In genomic region chr8:123474549-123474948, GRCm38 (mm10) we compare ENCODE assay signal across 7 mouse cellular contexts. TPM values are rescaled to one million over a fixed set of nuclear protein-coding genes. Genes with fewer than 3 reads are reported as not detected.
A peak's percentile ranks its signal among the peaks of the same experiment; 100 is the strongest.
DNase-seq lines count a peak whose midpoint lies in the region; ATAC-seq and TF ChIP-seq lines count a peak whose summit lies in the region.
"Not testable (repeated sequence)": the region's sequence is repeated elsewhere in the genome, so short reads cannot be mapped to it uniquely, and the experiment has no call there.
"Had no signal": no experiment of that assay in that cellular context is flagged by ENCODE, and none has a peak within 500 bp of the region (broad histone marks: within the 10 kb centered on the region; RNA-seq: fewer than 3 reads in every experiment).

No protein-coding gene starts in this region.

- peak; percentile 33 for DNase-seq in CH12.LX (ENCODE audit: extremely low read depth)
- not testable (repeated sequence) for DNase-seq in liver, embryonic 11.5 days (ENCODE audit: low spot score)
- DNase-seq in splenic B cell, adult 2 months (ENCODE audit: low read depth, low spot score) = peak; percentile 8

- peaks cover 15 to 31% of the 10 kb centered on the region in 2 experiments for H3K4me1 ChIP-seq in CH12.LX (ENCODE audit: control insufficient read depth in 1 of 2, insufficient read depth in 2 of 2)
- H3K4me1 ChIP-seq in heart, embryonic 13.5 days = peaks cover 18% of the 10 kb centered on the region
- H3K4me1 ChIP-seq in liver, embryonic 11.5 days (replicated peaks; ENCODE audit: control insufficient read depth, insufficient read depth, low read length) = peaks cover 19% of the 10 kb centered on the region
- peaks cover 35% of the 10 kb centered on the region for H3K4me1 ChIP-seq in liver, embryonic 15.5 days (replicated peaks)

- TF ChIP-seq RAD21 in CH12.LX (IDR thresholded peaks at IDR 0.05; ENCODE audit: low read depth, low read length) = not testable (repeated sequence)

- peaks cover 12% of the 10 kb centered on the region for H3K79me2 ChIP-seq in CH12.LX (replicated peaks; ENCODE audit: control insufficient read depth, extremely low read depth, insufficient read depth, poor library complexity, severe bottlenecking)

- TF ChIP-seq EP300 in CH12.LX (IDR thresholded peaks at IDR 0.05; ENCODE audit: low read length) = peak; percentile 50

- TF ChIP-seq POLR2A in CH12.LX (IDR thresholded peaks at IDR 0.05; ENCODE audit: low read depth, low read length) = 0 out of 2 replicates have a peak, but pooled peaks have one; percentile 18

- not testable (repeated sequence) for H3K27me3 ChIP-seq in CH12.LX (replicated peaks); liver, embryonic 11.5 days (replicated peaks; ENCODE audit: control insufficient read depth, insufficient read depth, low read length); liver, embryonic 15.5 days; splenic B cell, adult 2 months (ENCODE audit: control insufficient read depth, insufficient read depth, low read length, poor library complexity, severe bottlenecking)
- H3K27me3 ChIP-seq in heart, embryonic 13.5 days (replicated peaks) = peaks cover 13% of the 10 kb centered on the region

- H3K36me3 ChIP-seq in CH12.LX (replicated peaks in 1 of 2; ENCODE audit: control insufficient read depth in 1 of 2, insufficient read depth in 1 of 2, low read length in 1 of 2); heart, embryonic 13.5 days; liver, embryonic 11.5 days (ENCODE audit: control insufficient read depth, insufficient read depth, low read length); liver, embryonic 15.5 days (replicated peaks); splenic B cell, adult 2 months (ENCODE audit: control insufficient read depth, insufficient read depth, low read length, poor library complexity, severe bottlenecking): not testable (repeated sequence)

- H3K4me2 ChIP-seq in CH12.LX (ENCODE audit: insufficient read depth, low read depth, poor library complexity, severe bottlenecking) = peak overlapping the region; percentile 72
- H3K4me2 ChIP-seq in heart, embryonic 13.5 days; liver, embryonic 11.5 days: not testable (repeated sequence)
- peak overlapping the region; percentile 10; the same call in 1 of the 2 replicates for H3K4me2 ChIP-seq in liver, embryonic 15.5 days

- not testable (repeated sequence) for H3K4me3 ChIP-seq in CH12.LX (replicated peaks in 1 of 3; ENCODE audit: low read depth in 2 of 3, low read length in 2 of 3, poor library complexity in 1 of 3); heart, embryonic 13.5 days; liver, embryonic 11.5 days (ENCODE audit: low read depth, low read length); liver, embryonic 15.5 days (replicated peaks)

- in situ Hi-C loops in CH12.LX (cut with MboI; ENCODE audit: low pct_ligation_motif_present, low pct_unique_long_range_greater_than_20kb, low sequenced_read_pairs) = not testable (repeated sequence)

- not testable (repeated sequence) for TF ChIP-seq CTCF in CH12.LX (conservative IDR thresholded peaks at IDR 0.05 in 1 of 2, IDR thresholded peaks at IDR 0.05 in 1 of 2; ENCODE audit: low read depth in 2 of 2, low read length in 2 of 2)

- H3K27ac ChIP-seq in CH12.LX (ENCODE audit: insufficient read depth, low read depth); heart, embryonic 13.5 days (replicated peaks); liver, embryonic 11.5 days (ENCODE audit: low read depth, low read length); liver, embryonic 15.5 days (replicated peaks): not testable (repeated sequence)

- H3K9me3 ChIP-seq in CH12.LX (replicated peaks; ENCODE audit: low read length); heart, embryonic 13.5 days; liver, embryonic 11.5 days (ENCODE audit: control insufficient read depth, low read length); liver, embryonic 15.5 days (replicated peaks): not testable (repeated sequence)

- 0 out of 2 replicates have a peak overlapping the region, but pooled peaks have one; percentile 25 for H3K9ac ChIP-seq in CH12.LX (ENCODE audit: insufficient read depth, low read depth)
- H3K9ac ChIP-seq in heart, embryonic 13.5 days = 0 out of 2 replicates have a peak overlapping the region, but pooled peaks have one; percentile 33
- 0 out of 2 replicates have a peak overlapping the region, but pooled peaks have one; percentile 12 for H3K9ac ChIP-seq in liver, embryonic 11.5 days (ENCODE audit: low read depth, low read length)
- not testable (repeated sequence) for H3K9ac ChIP-seq in liver, embryonic 15.5 days

- WGBS in heart, embryonic 13.5 days = 55% methylated on average over 5 of the region's 5 CpGs
- 52% methylated on average over 5 of the region's 5 CpGs for WGBS in liver, embryonic 11.5 days
- WGBS in liver, embryonic 15.5 days (ENCODE audit: insufficient replicate concordance) = 20% methylated on average over 5 of the region's 5 CpGs

- ATAC-seq in heart, embryonic 13.5 days (ENCODE audit: extremely low read depth, insufficient number of reproducible peaks, low FRiP score, low TSS enrichment); liver, embryonic 11.5 days (replicated peaks; ENCODE audit: low FRiP score); liver, embryonic 15.5 days (ENCODE audit: insufficient read depth): not testable (repeated sequence)

- dilution Hi-C loops in CH12.LX (cut with MboI; ENCODE audit: extremely low pct_ligation_motif_present, extremely low pct_unique_long_range_greater_than_20kb, low sequenced_read_pairs) = not testable (repeated sequence)

TF ChIP-seq in CH12.LX, 34 proteins besides CTCF, POLR2A, EP300 and RAD21:
- TF ChIP-seq TCF12 (IDR thresholded peaks at IDR 0.05; ENCODE audit: low read depth, low read length) (peak; percentile 66), IRF4 (IDR thresholded peaks at IDR 0.05; ENCODE audit: low read depth, low read length) (peak; percentile 86), ZNF384 (IDR thresholded peaks at IDR 0.05; ENCODE audit: low read depth, low read length) (peak; percentile 90), MAX (IDR thresholded peaks at IDR 0.05; ENCODE audit: low read length) (peak; percentile 78), BHLHE40 (IDR thresholded peaks at IDR 0.05; ENCODE audit: low read depth, low read length) (peak; percentile 74), MXI1 (IDR thresholded peaks at IDR 0.05; ENCODE audit: low read depth, low read length) (peak; percentile 79), MYC (IDR thresholded peaks at IDR 0.05; ENCODE audit: low read depth, low read length) (peak; percentile 70; the same call in 1 of the 2 replicates), ETS1 (conservative IDR thresholded peaks at IDR 0.05; ENCODE audit: low read depth, low read length) (peak; percentile 61), SIN3A (IDR thresholded peaks at IDR 0.05; ENCODE audit: low read length) (peak; percentile 42; the same call in 1 of the 2 replicates)
TF ChIP-seq in CH12.LX: peak in this region for 9; not testable (repeated sequence) for 25.

RNA-seq across cellular contexts. Expression of gene Afg3l1, which starts 3.2 kb away (rescaled TPM):
- total RNA-seq in CH12.LX (2012; rRNA removed) = 36.0 and 36.2 TPM in 2 replicates
- 16.4 and 20.3 TPM in 2 replicates for total RNA-seq in CH12.LX (2014; rRNA removed)
- polyA plus RNA-seq in CH12.LX (2012; ENCODE audit: insufficient read length, low read depth) = 47.6 and 48.0 TPM in 2 replicates
- polyA plus RNA-seq in heart, embryonic 13.5 days (2015; fragmentation: Nextera tagmentation; extraction: Ambion mirVana) = 47.4 and 47.7 TPM in 2 replicates
- 42.2 and 43.0 TPM in 2 replicates for polyA plus RNA-seq in liver, embryonic 11.5 days (2014; fragmentation: Nextera tagmentation; extraction: Ambion mirVana)
- polyA plus RNA-seq in liver, embryonic 15.5 days (2015; fragmentation: Nextera tagmentation; extraction: Ambion mirVana) = 22.2 and 24.2 TPM in 2 replicates

RNA-seq across cellular contexts. Expression of gene Dbndd1, which starts 40.7 kb away (rescaled TPM):
- total RNA-seq in CH12.LX (2012; rRNA removed) = 0.38 and 0.55 TPM in 2 replicates
- not detected in 2 replicates for total RNA-seq in CH12.LX (2014; rRNA removed)
- polyA plus RNA-seq in CH12.LX (2012; ENCODE audit: insufficient read length, low read depth) = 2.1 and 2.5 TPM in 2 replicates
- polyA plus RNA-seq in heart, embryonic 13.5 days (2015; fragmentation: Nextera tagmentation; extraction: Ambion mirVana) = 1.3 and 1.4 TPM in 2 replicates
- polyA plus RNA-seq in liver, embryonic 11.5 days (2014; fragmentation: Nextera tagmentation; extraction: Ambion mirVana) = 1.5 and 1.6 TPM in 2 replicates
- polyA plus RNA-seq in liver, embryonic 15.5 days (2015; fragmentation: Nextera tagmentation; extraction: Ambion mirVana) = 0.24 TPM in 2 replicates
- total RNA-seq: common myeloid progenitor, adult 5-6 weeks had no signal
- polyA plus RNA-seq: erythroblast, embryonic 14.5 days had no signal

RNA-seq across cellular contexts. Expression of gene Gas8, which starts 44.1 kb away (rescaled TPM):
- 15.2 and 18.5 TPM in 2 replicates for total RNA-seq in CH12.LX (2012; rRNA removed)
- total RNA-seq in CH12.LX (2014; rRNA removed) = 6.0 and 8.3 TPM in 2 replicates
- polyA plus RNA-seq in CH12.LX (2012; ENCODE audit: insufficient read length, low read depth) = 22.0 and 28.7 TPM in 2 replicates
- 13.5 and 14.7 TPM in 2 replicates for polyA plus RNA-seq in heart, embryonic 13.5 days (2015; fragmentation: Nextera tagmentation; extraction: Ambion mirVana)
- 13.7 and 15.5 TPM in 2 replicates for polyA plus RNA-seq in liver, embryonic 11.5 days (2014; fragmentation: Nextera tagmentation; extraction: Ambion mirVana)
- 3.3 and 3.8 TPM in 2 replicates for polyA plus RNA-seq in liver, embryonic 15.5 days (2015; fragmentation: Nextera tagmentation; extraction: Ambion mirVana)

RNA-seq across cellular contexts. Expression of gene Def8, which starts 51.2 kb away (rescaled TPM):
- 19.9 and 20.9 TPM in 2 replicates for total RNA-seq in CH12.LX (2012; rRNA removed)
- total RNA-seq in CH12.LX (2014; rRNA removed) = 16.8 and 17.9 TPM in 2 replicates
- polyA plus RNA-seq in CH12.LX (2012; ENCODE audit: insufficient read length, low read depth) = 22.4 and 23.3 TPM in 2 replicates
- polyA plus RNA-seq in heart, embryonic 13.5 days (2015; fragmentation: Nextera tagmentation; extraction: Ambion mirVana) = 30.4 and 31.1 TPM in 2 replicates
- polyA plus RNA-seq in liver, embryonic 11.5 days (2014; fragmentation: Nextera tagmentation; extraction: Ambion mirVana) = 27.0 and 32.7 TPM in 2 replicates
- 11.7 and 11.9 TPM in 2 replicates for polyA plus RNA-seq in liver, embryonic 15.5 days (2015; fragmentation: Nextera tagmentation; extraction: Ambion mirVana)
